Mouse (Mus musculus): Measurements from ENCODE around the gene Fshr. TPM values are rescaled to one million over a fixed set of nuclear protein-coding genes. Genes with fewer than 3 reads are reported as not detected.

The Fshr gene
- polyA plus RNA-seq, 1 experiment, result 0.04 TPM

GRCm38 (mm10) chr17:89036049-89036448, 164.4 kb downstream of the Fshr start:
- DNase-seq (ENCODE audit: extremely low spot score in 1 of 2, low spot score in 1 of 2), result no peak

- DNase-seq (ENCODE audit: extremely low spot score in 1 of 2, low spot score in 1 of 2), result no peak
These were observed 165.8 kb downstream of the Fshr start for GRCm38 (mm10) chr17:89034627-89035026.

- DNase-seq (ENCODE audit: extremely low spot score in 1 of 2, low spot score in 1 of 2), result no peak
These were observed 167.5 kb downstream of the Fshr start for GRCm38 (mm10) chr17:89032981-89033380.

GRCm38 (mm10) chr17:89019518-89019917, 181.0 kb downstream of the Fshr start:
- DNase-seq (ENCODE audit: extremely low spot score in 1 of 2, low spot score in 1 of 2), result no peak

- no peak for DNase-seq (ENCODE audit: extremely low spot score in 1 of 2, low spot score in 1 of 2)
These were observed 183.5 kb downstream of the Fshr start for GRCm38 (mm10) chr17:89017002-89017401.

GRCm38 (mm10) chr17:89013691-89014090, 186.8 kb downstream of the Fshr start:
- DNase-seq (ENCODE audit: extremely low spot score in 1 of 2, low spot score in 1 of 2), result no peak

- no peak for DNase-seq (ENCODE audit: extremely low spot score in 1 of 2, low spot score in 1 of 2)
These were observed 191.4 kb downstream of the Fshr start for GRCm38 (mm10) chr17:89009117-89009516.

- DNase-seq (ENCODE audit: extremely low spot score in 1 of 2, low spot score in 1 of 2), result no peak
These were observed 191.8 kb downstream of the Fshr start for GRCm38 (mm10) chr17:89008680-89009079.

GRCm38 (mm10) chr17:89005959-89006358, 194.5 kb downstream of the Fshr start:
- DNase-seq (ENCODE audit: extremely low spot score in 1 of 2, low spot score in 1 of 2), result no peak

GRCm38 (mm10) chr17:88999907-89000306, 200.6 kb downstream of the Fshr start:
- DNase-seq (ENCODE audit: extremely low spot score in 1 of 2, low spot score in 1 of 2), result no peak

GRCm38 (mm10) chr17:88998243-88998642, 202.2 kb downstream of the Fshr start:
- peak; percentile 14 to 25 for DNase-seq (ENCODE audit: extremely low spot score in 1 of 2, low spot score in 1 of 2)

- DNase-seq (ENCODE audit: extremely low spot score in 1 of 2, low spot score in 1 of 2), result no peak
These were observed 209.2 kb downstream of the Fshr start for GRCm38 (mm10) chr17:88991238-88991637.

- DNase-seq (ENCODE audit: extremely low spot score in 1 of 2, low spot score in 1 of 2), result no peak
These were observed 219.6 kb downstream of the Fshr start for GRCm38 (mm10) chr17:88980708-88981355.

GRCm38 (mm10) chr17:88974538-88974937, 225.9 kb downstream of the Fshr start:
- DNase-seq (ENCODE audit: extremely low spot score in 1 of 2, low spot score in 1 of 2), result no peak

- no peak for DNase-seq (ENCODE audit: extremely low spot score in 1 of 2, low spot score in 1 of 2)
These were observed 234.4 kb downstream of the Fshr start for GRCm38 (mm10) chr17:88966028-88966427.

GRCm38 (mm10) chr17:88954011-88954410, 246.5 kb downstream of the Fshr start:
- peak; percentile 70 to 89 for DNase-seq (ENCODE audit: extremely low spot score in 1 of 2, low spot score in 1 of 2)

- no peak for DNase-seq (ENCODE audit: extremely low spot score in 1 of 2, low spot score in 1 of 2)
These were observed 262.3 kb downstream of the Fshr start for GRCm38 (mm10) chr17:88938153-88938681.

- DNase-seq (ENCODE audit: extremely low spot score in 1 of 2, low spot score in 1 of 2), result peak in 1 of 2 experiments; percentile 38
These were observed 262.9 kb downstream of the Fshr start for GRCm38 (mm10) chr17:88937341-88938152.

- DNase-seq (ENCODE audit: extremely low spot score in 1 of 2, low spot score in 1 of 2), result no peak
These were observed 263.5 kb downstream of the Fshr start for GRCm38 (mm10) chr17:88936941-88937340.
